Mouse (Mus musculus): ENCODE measurements around the gene Dnah8. TPM values are rescaled to one million over a fixed set of nuclear protein-coding genes. Genes with fewer than 3 reads are reported as not detected.
"Not testable (repeated sequence)": the region's sequence is repeated elsewhere in the genome, so short reads cannot be mapped to it uniquely, and the experiment has no call there.

Gene Dnah8
- 2.9 and 4.1 TPM in 2 replicates for polyA plus RNA-seq (2014; fragmentation: Nextera tagmentation; extraction: Ambion mirVana)

- not testable (repeated sequence) for H3K9me3 ChIP-seq (ENCODE audit: control insufficient read depth, low read length)
Measured at GRCm38 (mm10) chr17:30624132-30624531, at the start of gene Dnah8. TSS of gene Dnah8 (plus strand) at chr17:30624354.

GRCm38 (mm10) chr17:30574783-30575075 is 49.4 kb upstream of the Dnah8 start:
- Histone ChIP-seq H3K4me1 (ENCODE audit: control insufficient read depth, insufficient read depth, low read length) (peaks cover 12% of the 10 kb centered on the region), H3K27ac (replicated peaks; ENCODE audit: low read depth, low read length) (no peak overlapping the region), H3K4me2 (ENCODE audit: low read depth, low read length) (peak overlapping the region; percentile 81), H3K9me3 (ENCODE audit: control insufficient read depth, low read length) (no peaks in the 10 kb centered on the region), H3K27me3 (replicated peaks; ENCODE audit: control insufficient read depth, insufficient read depth, low read length) (no peaks in the 10 kb centered on the region), H3K4me3 (ENCODE audit: low read depth, low read length) (peak overlapping the region; percentile 72), H3K9ac (ENCODE audit: low read depth, low read length) (peak overlapping the region; percentile 81), H3K36me3 (ENCODE audit: control insufficient read depth, insufficient read depth, low read length) (no peaks in the 10 kb centered on the region)
- DNase-seq (ENCODE audit: low spot score) (no peak), ATAC-seq (ENCODE audit: low read depth) (no peak)
- WGBS: 75% methylated on average over 8 of the region's 8 CpGs

More at GRCm38 (mm10) chr17:30624132-30624531, at the start of gene Dnah8:
- ATAC-seq (ENCODE audit: low read depth); H3K4me1 ChIP-seq (ENCODE audit: control insufficient read depth, insufficient read depth, low read length); H3K4me3 ChIP-seq (ENCODE audit: low read depth, low read length); DNase-seq (ENCODE audit: low spot score); H3K27ac ChIP-seq (replicated peaks; ENCODE audit: low read depth, low read length); H3K4me2 ChIP-seq (ENCODE audit: low read depth, low read length); H3K9ac ChIP-seq (ENCODE audit: low read depth, low read length); H3K36me3 ChIP-seq (ENCODE audit: control insufficient read depth, insufficient read depth, low read length); H3K27me3 ChIP-seq (replicated peaks; ENCODE audit: control insufficient read depth, insufficient read depth, low read length): not testable (repeated sequence)
- no CpG with 5 or more reads among the region's 20 CpGs for WGBS

GRCm38 (mm10) chr17:30575121-30575904 is 48.8 kb upstream of the Dnah8 start:
- Histone ChIP-seq H3K27ac (replicated peaks; ENCODE audit: low read depth, low read length) (peak overlapping the region; percentile 83), H3K36me3 (ENCODE audit: control insufficient read depth, insufficient read depth, low read length) (no peaks in the 10 kb centered on the region), H3K9ac (ENCODE audit: low read depth, low read length) (peak overlapping the region; percentile 81), H3K9me3 (ENCODE audit: control insufficient read depth, low read length) (no peaks in the 10 kb centered on the region), H3K27me3 (replicated peaks; ENCODE audit: control insufficient read depth, insufficient read depth, low read length) (no peaks in the 10 kb centered on the region), H3K4me2 (ENCODE audit: low read depth, low read length) (peak overlapping the region; percentile 81), H3K4me3 (ENCODE audit: low read depth, low read length) (peak overlapping the region; percentile 72), H3K4me1 (ENCODE audit: control insufficient read depth, insufficient read depth, low read length) (peaks cover 12% of the 10 kb centered on the region)
- DNase-seq (ENCODE audit: low spot score) (no peak), ATAC-seq (ENCODE audit: low read depth) (peak; percentile 5; the same call in 1 of the 2 replicates)
- 7% methylated on average over 32 of the region's 35 CpGs for WGBS

GRCm38 (mm10) chr17:30575941-30576773 is 48.0 kb upstream of the Dnah8 start, which contains the start of gene Btbd9:
TSS of gene Btbd9 (minus strand) at chr17:30576488.
- DNase-seq (ENCODE audit: low spot score) (peak; percentile 92), ATAC-seq (ENCODE audit: low read depth) (peak; percentile 93)
- peak within 1 kb of the TSS; percentile 81 for H3K4me2 ChIP-seq (ENCODE audit: low read depth, low read length)
- H3K9me3 ChIP-seq (ENCODE audit: control insufficient read depth, low read length): no peaks in the 10 kb centered on the region
- WGBS: under 1% methylated on average over 46 of the region's 94 CpGs
- H3K4me1 ChIP-seq (ENCODE audit: control insufficient read depth, insufficient read depth, low read length): peaks cover 12% of the 10 kb centered on the region
- H3K9ac ChIP-seq (ENCODE audit: low read depth, low read length): peak within 1 kb of the TSS; percentile 81
- H3K27me3 ChIP-seq (replicated peaks; ENCODE audit: control insufficient read depth, insufficient read depth, low read length): no peaks in the 10 kb centered on the region
- peak within 1 kb of the TSS; percentile 83 for H3K27ac ChIP-seq (replicated peaks; ENCODE audit: low read depth, low read length)
- peak within 1 kb of the TSS; percentile 72 for H3K4me3 ChIP-seq (ENCODE audit: low read depth, low read length)
- H3K36me3 ChIP-seq (ENCODE audit: control insufficient read depth, insufficient read depth, low read length): no peaks in the 10 kb centered on the region

GRCm38 (mm10) chr17:30576946-30577345 is 47.2 kb upstream of the Dnah8 start:
- WGBS: 62% methylated on average over 12 of the region's 12 CpGs
- peak overlapping the region; percentile 72 for H3K4me3 ChIP-seq (ENCODE audit: low read depth, low read length)
- ATAC-seq (ENCODE audit: low read depth) (no peak), DNase-seq (ENCODE audit: low spot score) (no peak)
- no peaks in the 10 kb centered on the region for H3K9me3 ChIP-seq (ENCODE audit: control insufficient read depth, low read length)
- H3K4me2 ChIP-seq (ENCODE audit: low read depth, low read length): peak overlapping the region; percentile 81
- H3K27me3 ChIP-seq (replicated peaks; ENCODE audit: control insufficient read depth, insufficient read depth, low read length): no peaks in the 10 kb centered on the region
- H3K9ac ChIP-seq (ENCODE audit: low read depth, low read length): peak overlapping the region; percentile 81
- H3K27ac ChIP-seq (replicated peaks; ENCODE audit: low read depth, low read length): peak overlapping the region; percentile 83; the same call in 1 of the 2 replicates
- no peaks in the 10 kb centered on the region for H3K36me3 ChIP-seq (ENCODE audit: control insufficient read depth, insufficient read depth, low read length)
- peaks cover 12% of the 10 kb centered on the region for H3K4me1 ChIP-seq (ENCODE audit: control insufficient read depth, insufficient read depth, low read length)

- H3K4me2 ChIP-seq (ENCODE audit: low read depth, low read length): no peak overlapping the region
- peaks cover 4% of the 10 kb centered on the region; the same call in 1 of the 2 replicates for H3K4me1 ChIP-seq (ENCODE audit: control insufficient read depth, insufficient read depth, low read length)
- no peak overlapping the region for H3K4me3 ChIP-seq (ENCODE audit: low read depth, low read length)
- ATAC-seq (ENCODE audit: low read depth) (no peak), DNase-seq (ENCODE audit: low spot score) (no peak)
- no peaks in the 10 kb centered on the region for H3K36me3 ChIP-seq (ENCODE audit: control insufficient read depth, insufficient read depth, low read length)
- WGBS: 70% methylated on average over 1 of the region's 1 CpGs
- no peak overlapping the region for H3K9ac ChIP-seq (ENCODE audit: low read depth, low read length)
- H3K9me3 ChIP-seq (ENCODE audit: control insufficient read depth, low read length): no peaks in the 10 kb centered on the region
- H3K27me3 ChIP-seq (replicated peaks; ENCODE audit: control insufficient read depth, insufficient read depth, low read length): no peaks in the 10 kb centered on the region
- no peak overlapping the region for H3K27ac ChIP-seq (replicated peaks; ENCODE audit: low read depth, low read length)
Measured at GRCm38 (mm10) chr17:30580781-30581180, 43.4 kb upstream of the Dnah8 start.

GRCm38 (mm10) chr17:30581201-30581600 is 43.0 kb upstream of the Dnah8 start:
- H3K36me3 ChIP-seq (ENCODE audit: control insufficient read depth, insufficient read depth, low read length): no peaks in the 10 kb centered on the region
- no peak overlapping the region for H3K9ac ChIP-seq (ENCODE audit: low read depth, low read length)
- no peak for ATAC-seq (ENCODE audit: low read depth)
- no peak overlapping the region for H3K27ac ChIP-seq (replicated peaks; ENCODE audit: low read depth, low read length)
- DNase-seq (ENCODE audit: low spot score): no peak
- no peaks in the 10 kb centered on the region for H3K9me3 ChIP-seq (ENCODE audit: control insufficient read depth, low read length)
- H3K4me3 ChIP-seq (ENCODE audit: low read depth, low read length): no peak overlapping the region
- peaks cover 4% of the 10 kb centered on the region; the same call in 1 of the 2 replicates for H3K4me1 ChIP-seq (ENCODE audit: control insufficient read depth, insufficient read depth, low read length)
- no peak overlapping the region for H3K4me2 ChIP-seq (ENCODE audit: low read depth, low read length)
- H3K27me3 ChIP-seq (replicated peaks; ENCODE audit: control insufficient read depth, insufficient read depth, low read length): no peaks in the 10 kb centered on the region
- WGBS: 84% methylated on average over 6 of the region's 6 CpGs

GRCm38 (mm10) chr17:30582313-30582712 is 41.8 kb upstream of the Dnah8 start:
- WGBS: 84% methylated on average over 3 of the region's 3 CpGs
- Histone ChIP-seq H3K9me3 (ENCODE audit: control insufficient read depth, low read length) (no peaks in the 10 kb centered on the region), H3K4me3 (ENCODE audit: low read depth, low read length) (no peak overlapping the region), H3K27me3 (replicated peaks; ENCODE audit: control insufficient read depth, insufficient read depth, low read length) (no peaks in the 10 kb centered on the region), H3K4me2 (ENCODE audit: low read depth, low read length) (no peak overlapping the region), H3K36me3 (ENCODE audit: control insufficient read depth, insufficient read depth, low read length) (no peaks in the 10 kb centered on the region), H3K4me1 (ENCODE audit: control insufficient read depth, insufficient read depth, low read length) (no peaks in the 10 kb centered on the region), H3K27ac (replicated peaks; ENCODE audit: low read depth, low read length) (no peak overlapping the region), H3K9ac (ENCODE audit: low read depth, low read length) (no peak overlapping the region)
- ATAC-seq (ENCODE audit: low read depth) (no peak), DNase-seq (ENCODE audit: low spot score) (no peak)
